Mouse (Mus musculus) splenic B cell, adult 2 months (primary cell): ENCODE results near the gene Adcy2.

ENCODE experiments used
- DNase-seq: peaks from one replicate; pipeline ENCODE4 v3.0.0-alpha.2; 2011; ENCODE audit warnings: low read depth, low spot score
- H3K27me3 ChIP-seq: 2 replicates; pipeline ENCODE4 v1.6.1; 2012; ENCODE audit warnings: mild to moderate bottlenecking, low read length, moderate library complexity, mixed read lengths; ENCODE audit not compliant: control insufficient read depth, poor library complexity, insufficient read depth, severe bottlenecking
- H3K36me3 ChIP-seq: 2 replicates; pipeline ENCODE4 v1.6.1; 2012; ENCODE audit warnings: mild to moderate bottlenecking, low read length, moderate library complexity, mixed read lengths; ENCODE audit not compliant: control insufficient read depth, poor library complexity, insufficient read depth, severe bottlenecking

Adcy2 gene

GRCm38 (mm10) chr13:68749370-68749769 is 250.0 kb downstream of the Adcy2 start:
- Histone ChIP-seq H3K36me3 (no peaks in the 10 kb centered on the region), H3K27me3 (no peaks in the 10 kb centered on the region)
- no peak for DNase-seq

- Histone ChIP-seq H3K27me3 (no peaks in the 10 kb centered on the region; the same call in 1 of the 2 replicates), H3K36me3 (no peaks in the 10 kb centered on the region)
- no peak for DNase-seq
Measured at GRCm38 (mm10) chr13:68745426-68745825, 253.9 kb downstream of the Adcy2 start.

GRCm38 (mm10) chr13:68712661-68713060 is 286.7 kb downstream of the Adcy2 start:
- DNase-seq = no peak
- no peaks in the 10 kb centered on the region for H3K36me3 ChIP-seq

GRCm38 (mm10) chr13:68707296-68707747 is 292.0 kb downstream of the Adcy2 start:
- no peak for DNase-seq
- Histone ChIP-seq H3K27me3 (no peaks in the 10 kb centered on the region), H3K36me3 (no peaks in the 10 kb centered on the region)

More at GRCm38 (mm10) chr13:68712661-68713060, 286.7 kb downstream of the Adcy2 start:
- no peaks in the 10 kb centered on the region for H3K27me3 ChIP-seq

- Histone ChIP-seq H3K27me3 (no peaks in the 10 kb centered on the region), H3K36me3 (no peaks in the 10 kb centered on the region)
- no peak for DNase-seq
Measured at GRCm38 (mm10) chr13:68684919-68685318, 314.4 kb downstream of the Adcy2 start.

- no peak for DNase-seq
- no peaks in the 10 kb centered on the region for H3K36me3 ChIP-seq
- H3K27me3 ChIP-seq = no peaks in the 10 kb centered on the region
Measured at GRCm38 (mm10) chr13:68680429-68680828, 318.9 kb downstream of the Adcy2 start.

GRCm38 (mm10) chr13:68642786-68643185 is 356.6 kb downstream of the Adcy2 start:
- Histone ChIP-seq H3K27me3 (no peaks in the 10 kb centered on the region), H3K36me3 (no peaks in the 10 kb centered on the region)
- no peak for DNase-seq

GRCm38 (mm10) chr13:68627041-68627440 is 372.3 kb downstream of the Adcy2 start:
- no peak for DNase-seq
- Histone ChIP-seq H3K27me3 (no peaks in the 10 kb centered on the region), H3K36me3 (no peaks in the 10 kb centered on the region)

GRCm38 (mm10) chr13:68622792-68623191 is 376.5 kb downstream of the Adcy2 start:
- H3K27me3 ChIP-seq = no peaks in the 10 kb centered on the region
- no peak for DNase-seq

GRCm38 (mm10) chr13:68607652-68608405 is 391.5 kb downstream of the Adcy2 start:
- no peak for DNase-seq
- no peaks in the 10 kb centered on the region; the same call in 1 of the 2 replicates for H3K27me3 ChIP-seq
- no peaks in the 10 kb centered on the region for H3K36me3 ChIP-seq

More at GRCm38 (mm10) chr13:68622792-68623191, 376.5 kb downstream of the Adcy2 start:
- no peaks in the 10 kb centered on the region for H3K36me3 ChIP-seq

- DNase-seq = no peak
Measured at GRCm38 (mm10) chr13:68605689-68606126, 393.6 kb downstream of the Adcy2 start.

GRCm38 (mm10) chr13:68603085-68603484 is 396.3 kb downstream of the Adcy2 start:
- Histone ChIP-seq H3K27me3 (no peaks in the 10 kb centered on the region; the same call in 1 of the 2 replicates), H3K36me3 (no peaks in the 10 kb centered on the region)
- DNase-seq = no peak

More at GRCm38 (mm10) chr13:68605689-68606126, 393.6 kb downstream of the Adcy2 start:
- Histone ChIP-seq H3K27me3 (no peaks in the 10 kb centered on the region; the same call in 1 of the 2 replicates), H3K36me3 (no peaks in the 10 kb centered on the region)

- DNase-seq = no peak
- no peaks in the 10 kb centered on the region for H3K36me3 ChIP-seq
- no peaks in the 10 kb centered on the region; the same call in 1 of the 2 replicates for H3K27me3 ChIP-seq
Measured at GRCm38 (mm10) chr13:68601184-68601583, 398.2 kb downstream of the Adcy2 start.

GRCm38 (mm10) chr13:68598953-68599352 is 400.4 kb downstream of the Adcy2 start:
- H3K36me3 ChIP-seq = no peaks in the 10 kb centered on the region
- DNase-seq = no peak
- H3K27me3 ChIP-seq = no peaks in the 10 kb centered on the region

- DNase-seq = no peak
- H3K27me3 ChIP-seq = no peaks in the 10 kb centered on the region
- H3K36me3 ChIP-seq = no peaks in the 10 kb centered on the region
Measured at GRCm38 (mm10) chr13:68597667-68598066, 401.7 kb downstream of the Adcy2 start.
